Mouse (Mus musculus) ovary, postnatal 14 days (tissue): ENCODE data around the gene C2cd4c.

Experiments used
- DNase-seq: peaks from one replicate; pipeline ENCODE4 v3.0.0; 2022; ENCODE audit warnings: low spot score

Gene C2cd4c

DNA sequence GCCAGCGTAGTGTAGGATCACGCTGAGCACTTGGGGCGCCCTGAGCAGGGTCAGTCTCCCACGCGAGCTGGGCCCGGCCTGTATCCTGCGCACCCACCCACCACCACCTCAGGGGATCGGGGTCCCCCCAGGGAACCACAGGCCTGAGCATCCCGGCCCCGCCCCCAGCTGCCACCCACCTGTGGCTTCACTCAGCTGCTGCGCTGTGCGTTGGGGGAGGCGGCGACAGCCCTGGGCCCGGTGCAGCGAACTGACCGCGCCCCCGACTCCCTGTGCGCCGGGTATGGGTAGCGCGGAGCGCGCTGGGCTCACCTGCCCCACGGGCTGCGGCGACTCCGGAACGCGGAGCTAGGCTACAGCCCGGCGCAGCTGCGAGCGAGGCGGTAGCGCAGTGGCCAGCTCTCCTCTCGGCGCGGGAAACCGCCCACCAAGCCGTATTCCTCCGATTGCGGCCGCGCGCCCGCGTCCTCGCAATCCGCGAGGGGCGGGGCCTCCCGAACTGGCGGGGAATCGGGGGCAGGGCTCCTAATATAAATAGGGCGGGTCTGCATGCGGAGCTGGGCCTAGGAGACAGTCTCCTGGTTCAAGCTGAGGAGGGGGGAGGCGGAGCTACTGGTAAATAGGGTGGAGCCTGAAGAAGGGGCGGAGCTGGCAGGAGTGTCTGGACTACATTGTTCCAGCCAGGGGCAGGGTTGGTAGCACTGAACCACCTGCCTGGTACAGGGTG, at the start of gene C2cd4c:
TSS of gene C2cd4c (minus strand) at position 448 of the 727 bp plus-strand sequence.
- peak; percentile 44 for DNase-seq

DNA sequence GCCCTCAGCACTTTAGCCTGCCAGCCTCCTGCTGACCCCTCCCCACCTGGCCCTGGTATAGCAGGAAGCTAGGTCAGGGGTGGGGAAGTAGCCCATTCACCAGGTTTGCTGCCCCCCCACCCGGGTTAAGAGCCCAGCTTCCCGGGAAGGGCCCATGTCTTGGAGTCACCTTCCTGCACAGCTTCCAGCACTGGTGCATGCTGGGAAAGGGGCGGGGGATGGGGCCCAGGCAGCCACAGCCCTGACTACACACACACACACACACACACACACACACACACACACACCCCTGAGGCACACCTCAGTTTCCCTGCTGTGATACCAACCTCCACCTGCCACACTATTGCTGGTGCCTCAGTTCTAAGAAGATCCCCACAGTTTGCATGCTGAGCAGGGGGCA, 48.0 kb upstream of the C2cd4c start:
- no peak for DNase-seq

DNA sequence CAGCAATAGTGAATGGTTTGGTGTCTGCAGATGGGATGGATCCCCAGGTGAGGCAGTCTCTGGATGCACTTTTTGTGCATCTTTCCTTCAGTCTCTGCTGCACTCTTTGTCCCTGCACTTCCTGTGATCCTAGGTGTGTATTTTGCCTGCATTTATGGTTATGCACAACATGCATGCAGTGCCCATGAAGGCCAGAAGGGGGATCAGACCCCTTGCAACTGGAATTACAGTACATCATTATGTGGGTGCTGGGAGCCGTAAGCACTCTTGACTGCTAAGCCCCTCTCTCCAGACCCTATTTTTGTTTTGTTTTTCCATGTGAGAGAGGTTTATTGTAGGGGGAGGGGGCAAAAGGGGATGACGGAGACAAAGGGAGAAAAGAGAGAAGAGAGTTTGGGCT, 46.5 kb upstream of the C2cd4c start:
- DNase-seq: no peak

GRCm38 (mm10) chr10:79658829-79659228, 45.0 kb upstream of the C2cd4c start:
- DNase-seq: no peak

DNA sequence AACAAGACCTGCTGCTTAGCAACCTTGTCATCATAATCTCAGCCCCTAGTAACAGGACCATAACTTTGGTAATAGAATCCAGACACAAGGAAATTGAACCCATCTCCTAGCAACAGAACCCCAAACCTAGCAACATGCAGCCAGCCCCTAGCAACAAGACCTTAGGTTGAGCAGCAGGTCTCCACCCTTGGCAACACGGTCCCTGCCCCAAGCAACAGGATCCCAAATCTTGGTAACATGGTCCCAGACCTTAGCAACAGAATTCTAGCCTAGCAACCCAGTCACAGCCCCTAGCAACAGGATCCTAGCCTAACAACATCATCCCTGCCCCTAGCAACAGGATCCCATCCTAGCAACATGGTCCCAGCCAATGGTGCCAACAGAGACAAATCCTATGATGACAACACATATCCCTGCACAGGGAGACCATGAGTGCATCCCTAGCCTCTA, 41.1 kb upstream of the C2cd4c start:
- DNase-seq: no peak

DNA sequence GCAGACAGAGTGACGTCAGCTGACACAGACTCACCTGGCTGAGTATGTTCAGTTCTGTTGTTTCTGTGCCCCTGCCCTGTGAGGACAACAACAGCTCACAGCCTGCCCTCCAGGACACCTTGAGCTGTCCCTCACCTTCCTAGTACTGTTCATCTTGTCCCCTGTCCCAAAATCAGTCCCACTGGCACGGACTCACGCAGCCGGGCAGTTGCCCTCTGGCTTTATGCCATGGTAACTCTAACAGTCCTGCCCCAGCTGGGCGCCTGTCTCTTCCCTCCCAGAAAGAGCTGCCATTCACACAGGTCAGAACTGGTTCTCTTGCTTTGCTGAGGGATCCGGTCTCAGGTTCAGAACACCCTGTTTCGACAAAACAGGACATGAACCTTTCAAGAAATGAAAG, 39.0 kb upstream of the C2cd4c start:
- no peak for DNase-seq

DNA sequence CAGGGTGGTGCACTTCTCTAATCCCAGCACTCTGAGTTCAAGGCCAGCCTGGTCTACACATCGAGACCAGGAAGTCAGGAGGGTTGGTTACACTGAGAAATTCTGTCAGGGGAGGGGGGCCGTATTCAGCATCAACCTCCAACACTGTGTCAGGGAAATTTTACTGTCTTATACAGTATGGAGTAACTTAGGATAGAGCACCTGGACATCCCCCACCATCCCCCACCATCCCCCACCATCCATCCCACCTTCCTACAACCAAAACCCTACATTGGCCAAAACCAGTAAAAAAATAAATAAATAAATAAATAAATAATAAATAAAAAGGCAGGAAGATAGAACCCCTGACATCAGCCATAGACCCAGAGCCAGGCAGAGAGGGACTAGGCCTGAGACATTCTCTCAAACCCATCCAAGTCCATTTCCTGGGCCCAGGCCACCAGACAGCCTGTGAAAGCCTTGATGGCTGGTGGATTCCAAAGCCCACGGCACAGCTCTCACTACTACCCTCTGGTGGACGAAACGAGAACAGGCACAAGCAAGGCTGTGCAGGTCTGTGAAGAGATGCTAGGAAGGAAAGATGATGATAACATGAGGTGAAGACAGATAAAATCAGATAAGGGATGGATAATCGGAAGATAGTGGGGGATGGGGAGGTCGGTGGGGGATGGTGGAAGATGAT, 35.4 kb upstream of the C2cd4c start:
- DNase-seq: peak; percentile 77

DNA sequence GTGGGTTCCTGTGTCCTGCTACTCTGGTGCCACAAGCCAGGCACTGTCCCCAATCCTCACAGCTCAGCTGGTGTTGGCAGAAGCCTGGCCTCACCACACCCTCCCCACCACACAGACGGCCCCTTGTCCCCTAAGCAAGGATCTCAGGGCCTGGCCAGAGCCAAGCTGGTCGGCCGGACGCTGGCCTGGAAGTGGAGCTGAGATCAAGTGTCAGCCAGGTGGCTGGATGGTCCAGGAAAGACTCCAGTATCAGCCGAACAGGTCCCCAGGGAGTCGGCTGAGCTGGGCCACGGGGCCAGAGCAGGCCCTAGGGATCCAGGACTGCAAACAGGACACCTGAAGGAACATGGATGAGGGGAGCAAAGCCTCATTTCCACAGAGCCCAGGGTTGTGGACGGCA, 31.9 kb upstream of the C2cd4c start, which contains the start of gene Odf3l2:
TSS of gene Odf3l2 (minus strand) at position 28 of the 400 bp plus-strand sequence.
- no peak for DNase-seq

- DNase-seq: no peak
These were observed 24.8 kb upstream of the C2cd4c start for GRCm38 (mm10) chr10:79638486-79639204.

GRCm38 (mm10) chr10:79637128-79638110, 23.6 kb upstream of the C2cd4c start, which contains the start of gene Shc2:
Gene Shc2 (minus strand): TSS chr10:79637918.
- no peak for DNase-seq

DNA sequence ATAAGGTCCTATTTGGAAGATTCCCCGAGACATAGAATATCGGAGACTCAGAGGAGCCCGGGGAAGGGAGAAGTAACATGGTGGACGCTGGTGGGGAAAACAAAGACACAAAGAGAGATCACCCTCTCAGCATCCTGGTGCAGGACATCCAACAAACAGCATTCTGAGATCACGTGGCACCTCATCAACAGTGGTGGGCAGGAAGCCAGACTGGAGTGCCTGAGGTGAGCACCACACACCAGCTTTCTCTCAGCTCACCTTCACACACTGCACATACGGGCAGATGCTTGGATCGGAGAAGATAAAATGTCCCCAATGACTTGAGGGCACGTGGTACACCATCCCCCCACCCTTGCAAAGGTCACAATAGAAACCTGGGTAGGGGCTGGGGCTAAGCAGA, 22.5 kb upstream of the C2cd4c start:
- no peak for DNase-seq

- DNase-seq: no peak
These were observed 19.4 kb upstream of the C2cd4c start for GRCm38 (mm10) chr10:79633006-79633777.

GRCm38 (mm10) chr10:79631432-79631831, 17.6 kb upstream of the C2cd4c start:
- DNase-seq: no peak

- DNase-seq: no peak
These were observed 14.6 kb upstream of the C2cd4c start for GRCm38 (mm10) chr10:79628377-79628776.

DNA sequence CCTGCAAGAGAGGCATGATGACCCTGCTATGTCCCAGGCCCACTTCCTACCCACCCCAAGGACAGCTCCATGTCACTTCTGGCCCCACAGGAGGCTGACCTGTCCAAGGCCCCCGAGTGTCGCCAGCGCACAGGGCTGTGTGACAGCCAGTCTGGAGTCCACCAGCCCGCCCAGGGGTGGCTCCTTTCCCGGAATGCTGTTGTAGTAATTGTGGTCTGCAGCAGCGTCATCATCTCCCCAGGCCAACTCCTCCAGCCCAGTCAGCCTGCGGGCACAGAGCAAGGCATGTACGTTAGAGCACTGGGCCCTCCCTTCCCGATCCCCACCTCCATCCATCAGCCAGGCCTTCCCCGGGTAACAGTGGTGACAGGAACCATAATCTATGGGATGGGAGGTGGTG, 12.3 kb upstream of the C2cd4c start:
- DNase-seq: no peak

DNA sequence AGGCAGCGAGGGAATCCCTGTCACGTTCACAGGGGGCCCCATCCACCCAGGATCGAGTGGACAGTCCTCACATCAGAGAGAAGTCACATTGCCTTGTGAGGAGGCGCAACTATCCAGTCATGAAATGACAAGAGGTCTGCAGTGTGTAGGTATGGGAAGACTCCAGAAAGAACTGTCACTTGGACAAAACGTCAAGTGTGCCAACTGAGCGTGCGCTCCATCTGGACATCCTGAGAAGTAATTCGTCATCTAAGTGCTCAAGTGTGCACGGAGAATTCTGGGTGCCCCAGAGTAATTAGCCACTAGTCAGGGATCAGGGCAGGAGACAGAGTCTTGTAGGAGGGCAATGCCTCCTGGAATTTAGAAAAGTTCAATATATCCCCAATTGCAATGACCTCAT, 11.6 kb upstream of the C2cd4c start:
- no peak for DNase-seq

GRCm38 (mm10) chr10:79623950-79624349, 10.1 kb upstream of the C2cd4c start:
- DNase-seq: no peak

DNA sequence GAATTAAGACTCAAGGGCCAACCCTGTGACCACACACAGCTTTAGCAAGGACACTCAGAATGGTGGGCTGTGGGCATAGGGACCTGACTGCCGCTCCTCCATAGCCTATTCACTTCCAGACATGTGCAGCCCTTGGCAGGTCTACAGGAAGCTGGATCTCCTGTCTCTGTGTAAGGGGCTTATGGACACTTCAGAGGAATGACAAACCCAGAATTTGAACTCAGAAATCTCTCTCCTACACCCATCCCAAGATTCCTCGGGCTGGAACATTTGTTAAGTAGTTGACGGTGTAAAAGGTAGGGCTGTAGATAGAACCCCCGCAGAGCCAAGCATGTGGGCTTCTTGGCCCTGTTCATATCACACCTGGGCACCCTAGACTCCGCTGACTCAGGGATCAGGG, 2.6 kb upstream of the C2cd4c start:
- DNase-seq: no peak

DNA sequence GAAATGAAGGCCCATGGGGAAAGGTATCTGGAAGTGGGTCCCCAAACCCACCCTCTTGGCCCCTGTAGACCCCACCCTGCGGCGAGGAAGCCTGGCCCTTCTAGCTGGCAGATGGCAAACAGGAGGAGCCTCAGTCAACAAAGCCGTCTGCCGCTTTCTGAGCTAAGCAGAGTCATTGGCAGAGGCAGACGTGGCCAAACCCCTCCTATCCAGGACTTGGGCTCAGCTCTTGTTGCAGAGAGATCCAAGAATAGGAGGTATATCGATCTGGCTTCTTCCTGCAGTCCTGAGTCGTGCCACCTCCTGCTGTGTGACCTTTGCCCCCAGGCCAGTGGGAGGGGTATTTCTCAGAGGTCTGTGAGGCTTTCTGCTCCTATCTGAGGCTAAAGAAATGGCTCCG, 2.0 kb upstream of the C2cd4c start:
- DNase-seq: no peak

DNA sequence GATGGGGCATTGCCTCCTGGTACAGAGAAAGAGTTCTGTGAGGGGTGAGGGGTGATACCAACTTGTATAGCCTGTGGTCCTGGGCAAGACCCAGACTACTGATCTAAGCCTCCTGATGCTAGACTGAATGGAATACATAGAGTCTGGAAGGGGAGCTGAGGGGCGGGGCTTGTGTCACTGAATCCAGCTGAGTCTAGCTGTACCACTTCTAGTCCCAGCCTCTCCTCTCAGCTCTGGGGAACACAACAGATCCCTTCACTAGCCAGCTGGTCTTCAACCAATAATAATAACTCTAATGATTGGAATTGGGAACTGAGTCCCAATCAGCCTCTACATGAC, 449 bp upstream of the C2cd4c start:
- no peak for DNase-seq
